ENCODE assay signal across 10 mouse cellular contexts in genomic region chr7:111692641-111693261, GRCm38 (mm10).
DNase-seq lines count a peak whose midpoint lies in the region; ATAC-seq and TF ChIP-seq lines count a peak whose summit lies in the region.
"Had no signal": no experiment of that assay in that cellular context is flagged by ENCODE, and none has a peak within 500 bp of the region (broad histone marks: within the 10 kb centered on the region; RNA-seq: fewer than 3 reads in every experiment).

No protein-coding gene starts in this region.

- peak; percentile 85 for TF ChIP-seq POLR2A in heart, adult 2 months (IDR thresholded peaks at IDR 0.05; ENCODE audit: insufficient read depth, low read depth, low read length)

- DNase-seq in brain, adult 2 months (ENCODE audit: low read depth, low spot score): peak; percentile 87
- peak; percentile 30 for DNase-seq in embryo, embryonic 11 days
- DNase-seq in heart, adult 2 months: peak; percentile 72 to 85
- DNase-seq in layer of hippocampus, adult 8-10 months (ENCODE audit: low spot score in 2 of 2): peak; percentile 58 to 60
- peak; percentile 90 for DNase-seq in midbrain, embryonic 11.5 days (ENCODE audit: low spot score, missing footprints)
- peak; percentile 82 for DNase-seq in skeletal muscle tissue, adult 2 months (ENCODE audit: low read depth, low spot score)
- DNase-seq in testis, postnatal 10 days (ENCODE audit: low spot score): no peak
- DNase-seq: liver, embryonic 13.5 days had no signal

- no peaks in the 10 kb centered on the region; the same call in 1 of the 2 replicates for H3K79me2 ChIP-seq in heart, adult 2 months (replicated peaks; ENCODE audit: control insufficient read depth, insufficient read depth, low read length)

- 31% methylated on average over 9 of the region's 9 CpGs for WGBS in heart, adult 2 months
- whole genome bisulfite sequencing in midbrain, embryonic 11.5 days: 72% methylated on average over 9 of the region's 9 CpGs

- intact Hi-C loops in heart, adult 2 months (cut with DNase I): loop anchor here (2.0 to 10.0 kb wide), 4 partner anchors 16 to 242 kb away; no protein-coding TSS in a partner anchor

- peak overlapping the region; percentile 43 for H3K4me3 ChIP-seq in heart, adult 2 months
- no peak overlapping the region for H3K4me3 ChIP-seq in midbrain, embryonic 11.5 days (ENCODE audit: low read depth, low read length)
- H3K4me3 ChIP-seq: embryonic facial prominence, embryonic 12.5 days; liver, embryonic 13.5 days had no signal

- no peaks in the 10 kb centered on the region for H3K27me3 ChIP-seq in heart, adult 2 months (ENCODE audit: control insufficient read depth, insufficient read depth, low read length)
- H3K27me3 ChIP-seq in midbrain, embryonic 11.5 days (ENCODE audit: control insufficient read depth, insufficient read depth, low read length): no peaks in the 10 kb centered on the region
- H3K27me3 ChIP-seq: embryonic facial prominence, embryonic 12.5 days had no signal

- peak overlapping the region; percentile 57 for H3K9ac ChIP-seq in heart, adult 2 months (ENCODE audit: low read depth, low read length)
- no peak overlapping the region for H3K9ac ChIP-seq in midbrain, embryonic 11.5 days (ENCODE audit: low read length)
- H3K9ac ChIP-seq: embryonic facial prominence, embryonic 12.5 days; liver, embryonic 13.5 days had no signal

- peak; percentile 77 for ATAC-seq in midbrain, embryonic 11.5 days (ENCODE audit: low FRiP score)
- no peak for ATAC-seq in CD4-positive, CD25-positive, alpha-beta regulatory T cell, adult 4 months

- H3K4me2 ChIP-seq in midbrain, embryonic 11.5 days: no peak overlapping the region
- H3K4me2 ChIP-seq: embryonic facial prominence, embryonic 12.5 days; liver, embryonic 13.5 days had no signal

- peak overlapping the region; percentile 86 for H3K27ac ChIP-seq in heart, adult 2 months
- no peak overlapping the region for H3K27ac ChIP-seq in midbrain, embryonic 11.5 days (ENCODE audit: low read depth, low read length)
- H3K27ac ChIP-seq: embryonic facial prominence, embryonic 12.5 days; liver, embryonic 13.5 days had no signal

- TF ChIP-seq CTCF in heart, adult 2 months (IDR thresholded peaks at IDR 0.05): no peak

- no peaks in the 10 kb centered on the region; the same call in 1 of the 2 replicates for H3K36me3 ChIP-seq in heart, adult 2 months (ENCODE audit: control insufficient read depth, insufficient read depth, low read length)
- H3K36me3 ChIP-seq in midbrain, embryonic 11.5 days (ENCODE audit: control insufficient read depth, insufficient read depth, low read length): no peaks in the 10 kb centered on the region
- H3K36me3 ChIP-seq: embryonic facial prominence, embryonic 12.5 days; liver, embryonic 13.5 days had no signal

- no peaks in the 10 kb centered on the region for H3K9me3 ChIP-seq in midbrain, embryonic 11.5 days (ENCODE audit: control insufficient read depth, low read length)
- H3K9me3 ChIP-seq: embryonic facial prominence, embryonic 12.5 days; liver, embryonic 13.5 days had no signal

- peak; percentile 68 for TF ChIP-seq EP300 in heart, adult 2 months (IDR thresholded peaks at IDR 0.05; ENCODE audit: insufficient read depth, low read depth, low read length)

- H3K4me1 ChIP-seq in heart, adult 2 months (ENCODE audit: control insufficient read depth, insufficient read depth, low read length): peaks cover 12% of the 10 kb centered on the region
- peaks cover 6% of the 10 kb centered on the region for H3K4me1 ChIP-seq in midbrain, embryonic 11.5 days (ENCODE audit: control insufficient read depth, insufficient read depth, low read length)
- H3K4me1 ChIP-seq: embryonic facial prominence, embryonic 12.5 days; liver, embryonic 13.5 days had no signal
